Mouse (Mus musculus) adrenal gland, adult 2 months (tissue): ENCODE data around the gene Tmprss12. TPM values are rescaled to one million over a fixed set of nuclear protein-coding genes. Genes with fewer than 3 reads are reported as not detected.
"Not testable (repeated sequence)": the region's sequence is repeated elsewhere in the genome, so short reads cannot be mapped to it uniquely, and the experiment has no call there.

ENCODE experiments used
- DNase-seq: peaks from one replicate; pipeline ENCODE4 v3.0.0; 2021
- polyA plus RNA-seq: library from polyadenylated mRNA; depleted of rRNA; stranded (reverse); fragments of >200 nt; gene quantifications from 2 replicates; pipeline ENCODE4 v1.2.3, GENCODE M21; 2012
- total RNA-seq, 2 experiments: library from RNA; stranded (reverse); gene quantifications; 2 replicates each; pipeline ENCODE4 v1.2.3; 2021

The Tmprss12 gene
- total and polyA plus RNA-seq, 3 experiments: not detected

GRCm38 (mm10) chr15:100273791-100274308 lies 6.8 kb upstream of the Tmprss12 start:
- DNase-seq: not testable (repeated sequence)

GRCm38 (mm10) chr15:100274790-100275559 lies 5.7 kb upstream of the Tmprss12 start:
- no peak for DNase-seq

GRCm38 (mm10) chr15:100276403-100276802 lies 4.2 kb upstream of the Tmprss12 start:
- DNase-seq: no peak

GRCm38 (mm10) chr15:100277586-100277985 lies 3.1 kb upstream of the Tmprss12 start:
- no peak for DNase-seq

- DNase-seq: no peak
Observed at GRCm38 (mm10) chr15:100288980-100289379, 8.3 kb downstream of the Tmprss12 start.

- peak; percentile 17 for DNase-seq
Observed at GRCm38 (mm10) chr15:100290858-100291257, 10.2 kb downstream of the Tmprss12 start.

GRCm38 (mm10) chr15:100292326-100292725 lies 11.7 kb downstream of the Tmprss12 start:
- DNase-seq: no peak

GRCm38 (mm10) chr15:100297856-100298255 lies 17.2 kb downstream of the Tmprss12 start:
- DNase-seq: no peak

- no peak for DNase-seq
Observed at GRCm38 (mm10) chr15:100300499-100300898, 19.9 kb downstream of the Tmprss12 start.

- DNase-seq: no peak
Observed at GRCm38 (mm10) chr15:100301556-100301955, 20.9 kb downstream of the Tmprss12 start.

GRCm38 (mm10) chr15:100303428-100304018 lies 22.9 kb downstream of the Tmprss12 start:
- DNase-seq: no peak

GRCm38 (mm10) chr15:100304019-100304991 lies 23.7 kb downstream of the Tmprss12 start, which contains the start of gene Mettl7a1:
Mettl7a1 (plus strand) TSS chr15:100304140.
- DNase-seq: peak; percentile 90

- no peak for DNase-seq
Observed at GRCm38 (mm10) chr15:100306201-100306600, 25.6 kb downstream of the Tmprss12 start.

- not testable (repeated sequence) for DNase-seq
Observed at GRCm38 (mm10) chr15:100307438-100308096, 26.9 kb downstream of the Tmprss12 start.

GRCm38 (mm10) chr15:100312346-100312745 lies 31.7 kb downstream of the Tmprss12 start:
- no peak for DNase-seq

GRCm38 (mm10) chr15:100314448-100315145 lies 34.0 kb downstream of the Tmprss12 start:
- DNase-seq: no peak

GRCm38 (mm10) chr15:100318014-100318671 lies 37.5 kb downstream of the Tmprss12 start:
- DNase-seq: not testable (repeated sequence)

- DNase-seq: no peak
Observed at GRCm38 (mm10) chr15:100319884-100320283, 39.2 kb downstream of the Tmprss12 start.

GRCm38 (mm10) chr15:100320295-100320905 lies 39.8 kb downstream of the Tmprss12 start:
- peak; percentile 45 for DNase-seq

GRCm38 (mm10) chr15:100321134-100321533 lies 40.5 kb downstream of the Tmprss12 start:
- peak; percentile 63 for DNase-seq
